Mouse (Mus musculus): ENCODE results near the gene Fam110c.

DNA sequence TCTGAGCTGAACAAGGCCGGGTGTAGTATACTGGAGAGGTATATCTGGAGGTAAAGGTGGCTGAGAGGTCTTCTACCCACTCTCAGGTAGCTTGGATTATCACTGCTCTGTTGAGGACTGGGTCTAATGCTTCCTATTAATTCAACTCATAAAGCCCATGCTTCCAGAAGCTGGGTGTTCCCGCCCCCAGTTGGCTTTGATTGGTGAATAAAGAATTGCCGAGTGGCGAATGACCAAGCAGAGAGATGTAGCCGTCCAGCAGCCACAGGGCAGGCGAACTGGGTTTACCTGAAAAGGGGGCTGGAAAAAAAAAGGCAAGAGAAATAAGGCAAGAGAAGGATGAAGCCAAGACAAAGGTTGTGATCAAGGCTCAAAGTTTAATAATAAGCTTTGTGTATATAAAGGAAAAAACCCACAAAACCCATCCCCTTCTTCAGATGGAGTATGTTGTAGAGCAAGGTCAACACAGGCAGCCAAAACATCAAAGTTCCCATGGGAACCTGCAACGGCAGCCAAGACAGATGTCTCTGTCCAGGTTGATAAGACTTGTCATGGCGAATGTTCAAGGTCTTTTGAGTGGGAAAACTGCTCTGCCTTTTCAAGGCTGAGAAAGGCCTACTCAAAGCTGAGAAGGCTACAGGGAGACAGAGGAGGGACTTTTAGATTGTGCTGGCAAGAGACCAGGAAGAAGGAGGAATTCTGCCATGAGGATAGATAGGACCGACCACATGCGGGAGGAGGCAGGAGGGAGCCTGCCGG, 17.4 kb downstream of the Fam110c start:
- TF ChIP-seq CTCF (IDR thresholded peaks at IDR 0.05; ENCODE audit: control insufficient read depth, insufficient read depth, low read length), result no peak
- TF ChIP-seq POLR2A (IDR thresholded peaks at IDR 0.05; ENCODE audit: borderline replicate concordance, control insufficient read depth, low read depth, low read length), result no peak
